Mouse (Mus musculus) testis, adult 2 months (tissue): ENCODE measurements at regions not wholly inside any gene's neighbourhood (a gene's known extent, or its start where the extent isn't known, plus 50 kb on each side); places are given as distances from the start of the nearest gene placed in this dataset.

Source experiments
- CTCF ChIP-seq: fragments of 200-500 bp; IDR thresholded peaks from 2 replicates; pipeline ENCODE4 v1.5.1; 2012; ENCODE audit warnings: low read depth, mild to moderate bottlenecking, inconsistent platforms, low read length, moderate library complexity; ENCODE audit not compliant: control insufficient read depth, insufficient read depth, insufficient replicate concordance
- POLR2A ChIP-seq: fragments of 200-500 bp; IDR thresholded peaks from 2 replicates; pipeline ENCODE4 v1.6.1; 2012; ENCODE audit warnings: low read depth, mild to moderate bottlenecking, inconsistent platforms, low read length, moderate library complexity; ENCODE audit not compliant: control insufficient read depth

DNA sequence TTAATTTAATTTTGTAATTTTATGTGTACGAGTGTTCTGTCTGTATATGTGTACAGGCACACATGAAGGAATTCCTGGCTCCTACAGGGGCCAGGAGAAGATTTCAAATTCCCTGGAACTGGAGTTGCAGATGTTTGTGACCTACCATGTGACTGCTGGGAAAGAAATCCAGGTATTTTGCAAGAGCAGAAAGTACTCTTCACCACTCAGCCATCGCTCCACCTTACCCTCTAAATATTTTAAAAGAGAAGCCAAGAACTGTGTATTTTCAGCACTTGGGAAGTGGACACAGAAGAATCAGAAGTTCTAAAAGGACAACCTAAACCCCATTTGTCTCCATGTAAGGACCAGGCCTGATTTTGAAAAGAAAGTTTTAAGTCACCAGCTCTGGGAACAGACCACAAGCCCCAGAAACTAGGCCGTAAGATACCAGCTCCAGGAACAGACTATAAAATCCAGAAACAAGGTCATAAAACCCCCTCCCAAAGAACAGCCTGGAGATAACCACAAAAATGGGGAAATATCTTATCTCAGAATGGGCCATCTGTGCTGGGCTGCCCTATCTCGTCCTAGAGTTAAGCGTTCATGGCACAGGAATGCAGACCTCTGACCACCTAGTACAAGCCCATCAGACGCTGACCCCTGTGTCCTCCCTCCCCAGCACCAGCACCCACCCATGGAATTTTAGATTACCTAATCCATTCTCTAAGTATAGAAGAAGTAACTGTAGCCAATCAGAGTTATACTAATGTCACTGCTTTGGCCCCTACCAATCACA lies 178.8 kb upstream of the Dyrk2 start:
- no peak for TF ChIP-seq CTCF
- TF ChIP-seq POLR2A, result no peak
